Mouse (Mus musculus): ENCODE measurements around the gene Rad51b. TPM values are rescaled to one million over a fixed set of nuclear protein-coding genes. Genes with fewer than 3 reads are reported as not detected.

Rad51b gene
- total and polyA plus RNA-seq, 3 experiments, result 6.5 to 8.6 (median 8.5) TPM

GRCm38 (mm10) chr12:79695832-79696434 is 398.9 kb downstream of the Rad51b start:
- no peaks in the 10 kb centered on the region for H3K9me3 ChIP-seq (replicated peaks; ENCODE audit: low read length)
- no peaks in the 10 kb centered on the region for H3K36me3 ChIP-seq (replicated peaks in 1 of 2; ENCODE audit: control insufficient read depth in 1 of 2, insufficient read depth in 1 of 2, low read length in 1 of 2)
- H3K79me2 ChIP-seq (replicated peaks; ENCODE audit: control insufficient read depth, extremely low read depth, insufficient read depth, poor library complexity, severe bottlenecking), result no peaks in the 10 kb centered on the region
- in situ Hi-C loops (cut with MboI; ENCODE audit: low pct_ligation_motif_present, low pct_unique_long_range_greater_than_20kb, low sequenced_read_pairs), result no loop called here
- DNase-seq (ENCODE audit: extremely low read depth), result no peak
- dilution Hi-C loops (cut with MboI; ENCODE audit: extremely low pct_ligation_motif_present, extremely low pct_unique_long_range_greater_than_20kb, low sequenced_read_pairs), result no loop called here
- H3K4me2 ChIP-seq (ENCODE audit: insufficient read depth, low read depth, poor library complexity, severe bottlenecking), result no peak overlapping the region
- H3K4me3 ChIP-seq (replicated peaks in 1 of 3; ENCODE audit: low read depth in 2 of 3, low read length in 2 of 3, poor library complexity in 1 of 3), result no peak overlapping the region
- no peak for TF ChIP-seq ZMIZ1 (IDR thresholded peaks at IDR 0.05; ENCODE audit: low read depth, low read length)
- TF ChIP-seq POLR2A (IDR thresholded peaks at IDR 0.05; ENCODE audit: low read depth, low read length), result no peak
- H3K27me3 ChIP-seq (replicated peaks), result no peaks in the 10 kb centered on the region
- no peak overlapping the region for H3K9ac ChIP-seq (ENCODE audit: insufficient read depth, low read depth)
- H3K27ac ChIP-seq (ENCODE audit: insufficient read depth, low read depth), result no peak overlapping the region
- peaks cover 21 to 39% of the 10 kb centered on the region in 2 experiments for H3K4me1 ChIP-seq (ENCODE audit: control insufficient read depth in 1 of 2, insufficient read depth in 2 of 2)

- H3K27ac ChIP-seq (ENCODE audit: insufficient read depth, low read depth), result no peak overlapping the region
- in situ Hi-C loops (cut with MboI; ENCODE audit: low pct_ligation_motif_present, low pct_unique_long_range_greater_than_20kb, low sequenced_read_pairs), result no loop called here
- H3K4me1 ChIP-seq (ENCODE audit: control insufficient read depth in 1 of 2, insufficient read depth in 2 of 2), result no peaks in the 10 kb centered on the region
- H3K4me2 ChIP-seq (ENCODE audit: insufficient read depth, low read depth, poor library complexity, severe bottlenecking), result no peak overlapping the region
- no peaks in the 10 kb centered on the region for H3K9me3 ChIP-seq (replicated peaks; ENCODE audit: low read length)
- dilution Hi-C loops (cut with MboI; ENCODE audit: extremely low pct_ligation_motif_present, extremely low pct_unique_long_range_greater_than_20kb, low sequenced_read_pairs), result no loop called here
- H3K4me3 ChIP-seq (replicated peaks in 1 of 3; ENCODE audit: low read depth in 2 of 3, low read length in 2 of 3, poor library complexity in 1 of 3), result no peak overlapping the region
- no peak for TF ChIP-seq TCF12 (IDR thresholded peaks at IDR 0.05; ENCODE audit: low read depth, low read length)
- H3K36me3 ChIP-seq (replicated peaks in 1 of 2; ENCODE audit: control insufficient read depth in 1 of 2, insufficient read depth in 1 of 2, low read length in 1 of 2), result no peaks in the 10 kb centered on the region
- H3K9ac ChIP-seq (ENCODE audit: insufficient read depth, low read depth), result no peak overlapping the region
- DNase-seq (ENCODE audit: extremely low read depth), result no peak
- H3K79me2 ChIP-seq (replicated peaks; ENCODE audit: control insufficient read depth, extremely low read depth, insufficient read depth, poor library complexity, severe bottlenecking), result no peaks in the 10 kb centered on the region
- no peaks in the 10 kb centered on the region for H3K27me3 ChIP-seq (replicated peaks)
These were observed 406.5 kb downstream of the Rad51b start for GRCm38 (mm10) chr12:79703555-79703954.

GRCm38 (mm10) chr12:79705501-79706266 is 408.6 kb downstream of the Rad51b start:
- dilution Hi-C loops (cut with MboI; ENCODE audit: extremely low pct_ligation_motif_present, extremely low pct_unique_long_range_greater_than_20kb, low sequenced_read_pairs), result no loop called here
- no peak overlapping the region for H3K27ac ChIP-seq (ENCODE audit: insufficient read depth, low read depth)
- H3K4me1 ChIP-seq (ENCODE audit: control insufficient read depth in 1 of 2, insufficient read depth in 2 of 2), result no peaks in the 10 kb centered on the region
- H3K79me2 ChIP-seq (replicated peaks; ENCODE audit: control insufficient read depth, extremely low read depth, insufficient read depth, poor library complexity, severe bottlenecking), result no peaks in the 10 kb centered on the region
- in situ Hi-C loops (cut with MboI; ENCODE audit: low pct_ligation_motif_present, low pct_unique_long_range_greater_than_20kb, low sequenced_read_pairs), result no loop called here
- H3K4me2 ChIP-seq (ENCODE audit: insufficient read depth, low read depth, poor library complexity, severe bottlenecking), result no peak overlapping the region
- no peak overlapping the region for H3K4me3 ChIP-seq (replicated peaks in 1 of 3; ENCODE audit: low read depth in 2 of 3, low read length in 2 of 3, poor library complexity in 1 of 3)
- H3K9ac ChIP-seq (ENCODE audit: insufficient read depth, low read depth), result no peak overlapping the region
- H3K27me3 ChIP-seq (replicated peaks), result no peaks in the 10 kb centered on the region
- no peaks in the 10 kb centered on the region for H3K36me3 ChIP-seq (replicated peaks in 1 of 2; ENCODE audit: control insufficient read depth in 1 of 2, insufficient read depth in 1 of 2, low read length in 1 of 2)
- no peaks in the 10 kb centered on the region for H3K9me3 ChIP-seq (replicated peaks; ENCODE audit: low read length)
- no peak for TF ChIP-seq CHD1 (IDR thresholded peaks at IDR 0.05; ENCODE audit: low read depth, low read length)
- TF ChIP-seq ELF1 (IDR thresholded peaks at IDR 0.05; ENCODE audit: low read depth, low read length), result no peak
- no peak for TF ChIP-seq IRF4 (IDR thresholded peaks at IDR 0.05; ENCODE audit: low read depth, low read length)
- TF ChIP-seq CTCF (conservative IDR thresholded peaks at IDR 0.05 in 1 of 2, IDR thresholded peaks at IDR 0.05 in 1 of 2; ENCODE audit: low read depth in 2 of 2, low read length in 2 of 2), result no peak
- TF ChIP-seq EP300 (IDR thresholded peaks at IDR 0.05; ENCODE audit: low read length), result no peak
- no peak for TF ChIP-seq NRF1 (IDR thresholded peaks at IDR 0.05; ENCODE audit: low read depth, low read length)
- TF ChIP-seq PAX5 (IDR thresholded peaks at IDR 0.05; ENCODE audit: low read length), result no peak
- TF ChIP-seq MAFK (IDR thresholded peaks at IDR 0.05; ENCODE audit: insufficient replicate concordance, low read length), result no peak
- no peak for TF ChIP-seq JUN (IDR thresholded peaks at IDR 0.05; ENCODE audit: insufficient read depth, low read depth, low read length)
- no peak for TF ChIP-seq BHLHE40 (IDR thresholded peaks at IDR 0.05; ENCODE audit: low read depth, low read length)
- no peak for TF ChIP-seq TCF12 (IDR thresholded peaks at IDR 0.05; ENCODE audit: low read depth, low read length)
- no peak for TF ChIP-seq MEF2A (IDR thresholded peaks at IDR 0.05; ENCODE audit: borderline replicate concordance, low read depth, low read length)
- TF ChIP-seq USF2 (conservative IDR thresholded peaks at IDR 0.05; ENCODE audit: low read depth, low read length), result no peak
- no peak for DNase-seq (ENCODE audit: extremely low read depth)
